8 mouse cellular contexts compared by ENCODE assay signal in the genomic region with DNA sequence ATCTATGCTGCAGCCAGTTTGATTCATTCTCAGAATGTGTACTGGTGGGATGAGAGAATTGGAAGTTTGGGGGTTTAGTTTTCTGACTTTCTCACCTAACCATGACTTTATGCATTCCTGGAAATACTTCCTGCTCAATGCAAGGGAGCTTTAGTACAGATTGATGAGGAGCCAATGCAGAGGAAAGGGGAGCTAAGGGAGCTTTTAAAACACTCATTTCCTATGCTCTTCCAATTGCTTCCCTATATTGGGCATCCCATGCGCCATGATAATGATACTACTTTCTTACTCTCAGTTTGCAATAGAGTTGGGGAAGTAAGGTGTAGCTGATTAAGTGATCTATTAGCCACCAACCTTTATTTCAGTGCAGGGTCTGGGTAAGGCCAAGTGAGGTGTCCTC. TPM values are rescaled to one million over a fixed set of nuclear protein-coding genes. Genes with fewer than 3 reads are reported as not detected.
A peak's percentile ranks its signal among the peaks of the same experiment; 100 is the strongest.
DNase-seq lines count a peak whose midpoint lies in the region; ATAC-seq lines count a peak whose summit lies in the region.

No protein-coding gene starts in this region.

- WGBS in heart, embryonic 13.5 days = 58% methylated on average over 1 of the region's 1 CpGs
- WGBS in liver, embryonic 16.5 days (ENCODE audit: insufficient replicate concordance) = 58% methylated on average over 1 of the region's 1 CpGs

- ATAC-seq in heart, embryonic 13.5 days (ENCODE audit: extremely low read depth, insufficient number of reproducible peaks, low FRiP score, low TSS enrichment) = no peak
- ATAC-seq in liver, embryonic 16.5 days (ENCODE audit: low read depth) = no peak

- H3K27me3 ChIP-seq in heart, embryonic 13.5 days (replicated peaks) = no peaks in the 10 kb centered on the region
- no peaks in the 10 kb centered on the region for H3K27me3 ChIP-seq in liver, embryonic 16.5 days (ENCODE audit: control insufficient read depth, insufficient read depth, low read depth, low read length)

- H3K4me3 ChIP-seq in heart, embryonic 13.5 days = peak overlapping the region; percentile 78
- peak overlapping the region; percentile 48 for H3K4me3 ChIP-seq in liver, embryonic 16.5 days (ENCODE audit: low read depth, low read length)

- H3K4me1 ChIP-seq in heart, embryonic 13.5 days = peaks cover 11% of the 10 kb centered on the region
- H3K4me1 ChIP-seq in liver, embryonic 16.5 days (ENCODE audit: control insufficient read depth, low read depth, low read length) = no peaks in the 10 kb centered on the region

- peak overlapping the region; percentile 81 for H3K27ac ChIP-seq in heart, embryonic 13.5 days (replicated peaks)
- no peak overlapping the region for H3K27ac ChIP-seq in liver, embryonic 16.5 days (ENCODE audit: low read length)

- no peaks in the 10 kb centered on the region for H3K9me3 ChIP-seq in heart, embryonic 13.5 days
- H3K9me3 ChIP-seq in liver, embryonic 16.5 days (replicated peaks; ENCODE audit: control insufficient read depth, low read length) = no peaks in the 10 kb centered on the region

- peak overlapping the region; percentile 87 for H3K9ac ChIP-seq in heart, embryonic 13.5 days
- H3K9ac ChIP-seq in liver, embryonic 16.5 days (ENCODE audit: low read depth, low read length) = no peak overlapping the region

- no peaks in the 10 kb centered on the region for H3K36me3 ChIP-seq in heart, embryonic 13.5 days
- no peaks in the 10 kb centered on the region for H3K36me3 ChIP-seq in liver, embryonic 16.5 days (ENCODE audit: control insufficient read depth, insufficient read depth)

- no peak for DNase-seq in heart, adult 8-10 months (ENCODE audit: low spot score)
- DNase-seq in ES-CJ7 (ENCODE audit: low read depth, low spot score) = peak; percentile 2
- peak; percentile 7 for DNase-seq in forelimb bud, embryonic 11.5 days (ENCODE audit: low read depth, low spot score)
- no peak for DNase-seq in right cerebral cortex, postnatal 25 days
- no peak for DNase-seq in frontal cortex, adult 2 months (ENCODE audit: extremely low spot score in 1 of 2, low spot score in 1 of 2)
- DNase-seq in spleen, postnatal 4 days (ENCODE audit: low spot score in 2 of 2) = no peak

- peak overlapping the region; percentile 76 for H3K4me2 ChIP-seq in heart, embryonic 13.5 days
- peak overlapping the region; percentile 49 for H3K4me2 ChIP-seq in liver, embryonic 16.5 days (ENCODE audit: low read depth, low read length)

RNA-seq across cellular contexts. Expression of a gene that starts 1.0 kb away (rescaled TPM):
- polyA plus RNA-seq in heart, embryonic 13.5 days (2015; fragmentation: Nextera tagmentation; extraction: Ambion mirVana) = 3.3 and 3.8 TPM in 2 replicates
- 1 to 10 TPM in 1 of 4 experiments, under 1 TPM in 3; 0.66 to 1.6 (median 0.86) TPM for total RNA-seq in heart, adult 8-10 months (2022)
- polyA plus RNA-seq in liver, embryonic 16.5 days (2015; fragmentation: Nextera tagmentation; extraction: Ambion mirVana) = 0.05 and 0.17 TPM in 2 replicates
- 0.15 and 0.26 TPM in 2 replicates for polyA plus RNA-seq in frontal cortex, adult 2 months (2012; rRNA removed)

Comparison
In these comparisons a context has a peak if more than half of its experiments do, and no peak if none do; other contexts are left out.
1. DNase-seq: peak in ES-CJ7 (single experiment) and forelimb bud, embryonic 11.5 days (single experiment); none in heart, adult 8-10 months (single experiment), right cerebral cortex, postnatal 25 days (single experiment), frontal cortex, adult 2 months (0 of 2) and spleen, postnatal 4 days (0 of 2).